Mouse (Mus musculus): ENCODE results near the gene Cyp2c54. TPM values are rescaled to one million over a fixed set of nuclear protein-coding genes. Genes with fewer than 3 reads are reported as not detected.
"Not testable (repeated sequence)": the region's sequence is repeated elsewhere in the genome, so short reads cannot be mapped to it uniquely, and the experiment has no call there.

Cyp2c54 gene
- not detected in 2 replicates for polyA plus RNA-seq (2015; fragmentation: Nextera tagmentation; extraction: Ambion mirVana)

GRCm38 (mm10) chr19:40073701-40074100 lies at the start of gene Cyp2c54:
Gene Cyp2c54, minus strand, starts transcription at chr19:40073827.
- no peak within 1 kb of the TSS for H3K27ac ChIP-seq
- ATAC-seq (replicated peaks; ENCODE audit: insufficient number of reproducible peaks, insufficient read depth, low FRiP score, low read depth), result no peak
- H3K4me2 ChIP-seq, result no peak within 1 kb of the TSS
- no peak within 1 kb of the TSS for H3K9ac ChIP-seq
- no peaks in the 10 kb centered on the region for H3K9me3 ChIP-seq (replicated peaks)
- no peaks in the 10 kb centered on the region for H3K36me3 ChIP-seq
- no peaks in the 10 kb centered on the region for H3K27me3 ChIP-seq
- H3K4me3 ChIP-seq, result no peak within 1 kb of the TSS
- no peaks in the 10 kb centered on the region for H3K4me1 ChIP-seq (replicated peaks)

GRCm38 (mm10) chr19:40119624-40120023 lies 46.0 kb upstream of the Cyp2c54 start:
- H3K4me3 ChIP-seq; H3K9me3 ChIP-seq (replicated peaks); H3K9ac ChIP-seq; H3K4me2 ChIP-seq; H3K27me3 ChIP-seq; H3K4me1 ChIP-seq (replicated peaks); H3K27ac ChIP-seq; ATAC-seq (replicated peaks; ENCODE audit: insufficient number of reproducible peaks, insufficient read depth, low FRiP score, low read depth); H3K36me3 ChIP-seq: not testable (repeated sequence)
- WGBS, result 70% methylated on average over 13 of the region's 13 CpGs

- 76% methylated on average over 3 of the region's 3 CpGs for WGBS
- Histone ChIP-seq H3K4me2 (no peak overlapping the region), H3K9me3 (replicated peaks) (no peaks in the 10 kb centered on the region), H3K4me3 (no peak overlapping the region), H3K27me3 (no peaks in the 10 kb centered on the region), H3K36me3 (no peaks in the 10 kb centered on the region), H3K27ac (no peak overlapping the region), H3K4me1 (replicated peaks) (no peaks in the 10 kb centered on the region), H3K9ac (no peak overlapping the region)
- ATAC-seq (replicated peaks; ENCODE audit: insufficient number of reproducible peaks, insufficient read depth, low FRiP score, low read depth), result no peak
These were observed 17.5 kb upstream of the Cyp2c54 start for GRCm38 (mm10) chr19:40091111-40091510.

GRCm38 (mm10) chr19:40089421-40089820 lies 15.8 kb upstream of the Cyp2c54 start, which contains the start of gene Cyp2c50:
Gene Cyp2c50, plus strand, starts transcription at chr19:40089688.
- ATAC-seq (replicated peaks; ENCODE audit: insufficient number of reproducible peaks, insufficient read depth, low FRiP score, low read depth); H3K27ac ChIP-seq; H3K4me1 ChIP-seq (replicated peaks); H3K9me3 ChIP-seq (replicated peaks); H3K4me2 ChIP-seq; H3K27me3 ChIP-seq; H3K4me3 ChIP-seq; H3K36me3 ChIP-seq; H3K9ac ChIP-seq: not testable (repeated sequence)
- WGBS, result 93% methylated on average over 1 of the region's 1 CpGs

- Histone ChIP-seq H3K9ac (no peak overlapping the region), H3K4me1 (replicated peaks) (no peaks in the 10 kb centered on the region), H3K27ac (no peak overlapping the region), H3K4me3 (no peak overlapping the region), H3K36me3 (no peaks in the 10 kb centered on the region), H3K27me3 (no peaks in the 10 kb centered on the region), H3K4me2 (no peak overlapping the region), H3K9me3 (replicated peaks) (no peaks in the 10 kb centered on the region)
- WGBS, result 89% methylated on average over 1 of the region's 1 CpGs
- ATAC-seq (replicated peaks; ENCODE audit: insufficient number of reproducible peaks, insufficient read depth, low FRiP score, low read depth), result no peak
These were observed 14.8 kb upstream of the Cyp2c54 start for GRCm38 (mm10) chr19:40088381-40088780.

GRCm38 (mm10) chr19:39992140-39992539 lies 81.5 kb downstream of the Cyp2c54 start, which contains the start of gene Cyp2c37:
Gene Cyp2c37, plus strand, starts transcription at chr19:39992424.
- H3K9ac ChIP-seq; H3K4me2 ChIP-seq; H3K36me3 ChIP-seq; ATAC-seq (replicated peaks; ENCODE audit: insufficient number of reproducible peaks, insufficient read depth, low FRiP score, low read depth); H3K4me3 ChIP-seq; H3K27me3 ChIP-seq; H3K27ac ChIP-seq; H3K9me3 ChIP-seq (replicated peaks); H3K4me1 ChIP-seq (replicated peaks): not testable (repeated sequence)
- 97% methylated on average over 1 of the region's 1 CpGs for WGBS

- Histone ChIP-seq H3K4me2 (no peak overlapping the region), H3K4me3 (no peak overlapping the region), H3K36me3 (no peaks in the 10 kb centered on the region), H3K4me1 (replicated peaks) (no peaks in the 10 kb centered on the region), H3K9ac (no peak overlapping the region), H3K27me3 (no peaks in the 10 kb centered on the region), H3K9me3 (replicated peaks) (no peaks in the 10 kb centered on the region), H3K27ac (no peak overlapping the region)
- no peak for ATAC-seq (replicated peaks; ENCODE audit: insufficient number of reproducible peaks, insufficient read depth, low FRiP score, low read depth)
- WGBS, result 56% methylated on average over 2 of the region's 2 CpGs
These were observed 84.2 kb downstream of the Cyp2c54 start for GRCm38 (mm10) chr19:39989471-39989870.

Other genes with a start within 250 kb of the Cyp2c54 start
- gene Cyp2c69, start 187.0 kb downstream of the Cyp2c54 start, polyA plus RNA-seq (2015; fragmentation: Nextera tagmentation; extraction: Ambion mirVana), result not detected in 2 replicates
- not detected in 2 replicates for gene Cyp2c37, start 81.4 kb downstream of the Cyp2c54 start, polyA plus RNA-seq (2015; fragmentation: Nextera tagmentation; extraction: Ambion mirVana)
- not detected in 2 replicates for gene Cyp2c50, start 15.9 kb upstream of the Cyp2c54 start, polyA plus RNA-seq (2015; fragmentation: Nextera tagmentation; extraction: Ambion mirVana)
- gene Cyp2c70, start 113.5 kb upstream of the Cyp2c54 start, polyA plus RNA-seq (2015; fragmentation: Nextera tagmentation; extraction: Ambion mirVana), result 0.18 TPM in 1 of 2 replicates, not detected in the other
- gene Pdlim1, start 198.0 kb upstream of the Cyp2c54 start, polyA plus RNA-seq (2015; fragmentation: Nextera tagmentation; extraction: Ambion mirVana), result 245 and 283 TPM in 2 replicates